Mouse (Mus musculus) lung, postnatal 4 days (tissue): ENCODE results near the gene Prpsap1.

Source experiments
- DNase-seq, 2 experiments: peaks; one replicate each; pipeline ENCODE4 v3.0.0; 2021

Prpsap1 gene

DNA sequence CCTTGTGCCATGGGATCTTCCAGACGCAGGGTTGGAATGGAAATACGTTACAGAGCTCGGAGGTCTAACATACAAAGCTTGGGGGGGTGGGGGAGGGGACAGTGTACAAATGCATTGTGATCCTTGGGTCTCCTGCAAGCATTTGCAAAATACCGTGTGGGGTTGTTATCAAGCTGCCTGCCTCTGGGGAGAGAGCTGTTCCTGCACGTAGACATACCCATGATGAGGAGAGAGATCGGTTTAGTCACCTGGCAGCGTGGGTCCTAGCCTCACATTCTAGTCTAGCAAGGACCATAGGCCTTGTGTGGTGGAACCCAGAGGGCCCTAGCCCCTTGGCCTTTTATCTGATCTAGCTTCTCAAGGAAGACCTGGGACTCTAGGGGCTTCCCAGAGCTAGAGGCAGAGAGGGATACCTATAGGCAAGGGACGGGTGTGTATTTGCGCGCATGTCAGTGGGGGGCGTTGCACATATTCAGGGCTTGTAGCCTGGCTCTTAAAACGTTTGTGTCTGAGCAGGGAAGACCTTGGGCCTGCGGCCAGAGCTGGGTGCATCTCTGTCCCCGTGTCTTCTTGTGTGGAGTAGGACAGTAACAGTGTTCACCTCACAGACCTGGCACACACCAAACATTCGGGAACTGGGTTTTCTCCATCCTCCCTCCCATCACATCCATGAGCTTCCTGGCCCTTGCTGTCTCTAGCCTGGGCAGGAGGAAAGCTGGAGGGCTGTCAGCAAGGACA lies 51.7 kb downstream of the Prpsap1 start:
- no peak for DNase-seq

DNA sequence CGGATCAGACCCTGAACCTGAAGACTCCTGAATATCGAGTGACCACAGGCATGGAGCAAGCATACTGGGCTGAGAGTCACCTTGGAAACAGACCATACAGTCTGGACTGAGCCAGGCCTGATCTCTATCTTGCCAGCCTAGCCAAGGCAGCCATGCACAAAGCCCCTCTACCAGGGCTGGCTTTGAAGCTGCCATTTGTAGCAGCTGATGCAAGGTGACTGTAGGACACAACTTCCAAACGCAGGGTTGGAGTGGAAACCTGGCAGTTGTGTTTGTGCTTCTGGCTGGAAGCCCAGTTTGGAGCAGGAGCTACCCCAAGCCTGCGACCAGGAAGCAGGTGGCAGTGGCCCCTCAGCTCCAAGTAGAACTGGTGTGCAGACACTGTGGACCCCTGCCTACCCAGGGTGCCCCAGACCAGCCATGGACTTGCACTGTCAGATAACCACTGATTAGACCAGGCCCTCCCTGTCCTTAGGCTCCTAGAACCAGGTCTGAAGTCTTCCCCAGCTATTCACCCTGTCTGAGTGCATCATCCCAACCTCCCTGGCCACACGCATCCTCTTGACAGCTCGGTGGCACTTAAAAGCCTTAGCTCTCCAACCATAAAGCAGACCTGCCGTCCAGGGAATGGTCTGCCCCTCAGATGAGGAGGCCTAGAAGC lies 53.5 kb downstream of the Prpsap1 start:
- DNase-seq: peak; percentile 41 to 47

GRCm38 (mm10) chr11:116439269-116440240 lies 54.4 kb downstream of the Prpsap1 start:
- peak in 1 of 2 experiments; percentile 11 for DNase-seq

- no peak for DNase-seq
Measured at GRCm38 (mm10) chr11:116437541-116437940, 56.5 kb downstream of the Prpsap1 start.

DNA sequence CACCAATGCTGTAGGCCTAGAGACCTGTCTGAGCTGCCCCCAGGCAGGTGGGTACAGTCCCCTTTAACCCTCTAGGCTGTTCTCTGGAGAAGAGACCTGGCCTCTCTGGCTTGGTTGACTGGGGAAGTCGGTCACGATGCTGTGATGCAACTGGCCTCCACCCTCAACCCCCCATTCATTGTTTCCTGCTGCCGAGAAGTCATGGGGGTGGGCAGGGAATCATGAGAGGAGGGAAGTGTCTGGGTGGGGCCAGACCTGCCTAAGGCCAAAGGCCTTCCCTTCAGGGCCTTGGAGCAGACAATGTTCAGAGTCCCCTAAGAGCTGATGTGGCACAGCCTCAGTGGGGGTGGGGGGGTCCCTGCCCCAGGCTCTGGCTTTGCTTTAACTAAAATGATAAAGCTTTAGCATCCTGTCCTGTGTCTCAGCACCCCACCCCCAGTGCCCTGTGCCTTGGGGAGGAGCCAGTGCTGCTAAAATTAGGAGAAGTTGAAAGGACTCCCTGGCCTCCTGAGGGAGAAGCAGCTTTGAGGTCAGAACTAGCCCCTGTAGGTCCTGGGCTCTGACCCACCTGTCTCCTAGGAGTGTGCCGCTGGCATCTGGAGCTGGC lies 57.2 kb downstream of the Prpsap1 start:
- DNase-seq: peak; percentile 76

DNA sequence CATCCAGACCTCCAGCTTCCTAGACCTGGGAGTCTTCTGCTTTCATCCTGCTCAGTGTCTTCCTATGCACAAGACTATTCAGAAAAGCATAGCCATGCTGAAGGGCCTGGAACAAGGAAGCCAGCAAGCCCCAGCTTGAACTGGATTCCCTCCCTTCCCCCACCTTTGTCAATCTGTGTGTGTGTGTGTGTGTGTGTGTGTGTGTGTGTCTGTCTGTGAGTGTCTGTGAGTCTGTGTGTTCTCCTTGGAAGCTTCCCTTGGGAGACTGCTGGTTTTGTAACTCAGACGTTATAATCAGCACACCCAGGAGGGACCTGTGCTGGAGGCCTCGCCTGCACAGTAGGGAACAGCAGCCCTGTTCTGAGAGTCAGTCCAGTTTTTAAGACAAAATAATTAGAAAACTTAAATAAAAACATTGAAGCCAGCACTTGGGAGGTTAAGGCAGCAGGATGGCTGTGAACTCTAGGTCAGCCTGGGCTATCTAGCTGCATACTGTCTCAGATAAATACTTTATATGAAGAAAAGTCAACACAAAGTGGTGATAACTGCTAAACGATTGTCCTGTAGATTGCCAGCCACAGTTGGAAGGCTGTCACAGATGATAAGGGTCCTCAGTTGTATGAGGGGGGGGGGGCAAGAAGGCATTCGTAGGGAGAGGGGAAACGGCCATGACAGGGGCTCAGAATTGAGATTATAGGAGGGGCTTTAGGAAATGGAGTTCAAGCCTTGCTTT lies 57.8 kb downstream of the Prpsap1 start:
- DNase-seq: no peak

GRCm38 (mm10) chr11:116434967-116435752 lies 58.8 kb downstream of the Prpsap1 start:
- no peak for DNase-seq

DNA sequence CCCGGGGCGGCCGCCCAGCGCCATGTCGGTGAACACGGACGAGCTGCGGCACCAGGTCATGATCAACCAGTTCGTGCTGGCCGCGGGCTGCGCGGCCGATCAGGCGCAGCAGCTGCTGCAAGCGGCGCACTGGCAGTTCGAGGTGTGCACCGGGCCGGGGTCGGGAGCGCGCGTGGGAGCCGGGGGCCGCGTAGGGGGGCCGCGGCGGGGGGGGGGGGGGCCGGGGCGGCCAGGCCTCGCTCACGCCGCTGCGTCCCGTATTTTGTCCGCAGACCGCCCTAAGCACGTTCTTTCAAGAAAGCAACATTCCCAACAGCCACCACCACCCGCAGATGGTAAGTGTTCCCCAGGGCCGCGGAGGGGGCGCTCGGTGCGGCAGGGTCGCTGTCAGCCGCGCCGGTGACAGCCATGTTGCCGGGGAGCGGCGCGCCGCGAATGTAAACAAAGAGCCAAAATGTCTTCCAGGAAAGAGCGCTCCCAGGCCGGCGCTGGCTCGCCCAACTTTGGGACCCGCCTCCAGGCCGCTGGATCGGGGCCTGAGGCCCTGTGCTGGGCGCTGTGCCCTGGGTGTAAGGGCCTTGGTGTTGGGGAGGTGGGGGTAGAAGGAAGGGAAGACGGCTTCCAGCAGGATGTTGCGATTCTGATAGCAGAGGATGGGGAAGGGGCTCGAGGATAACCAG lies 59.6 kb downstream of the Prpsap1 start:
- peak; percentile 86 to 88 for DNase-seq

DNA sequence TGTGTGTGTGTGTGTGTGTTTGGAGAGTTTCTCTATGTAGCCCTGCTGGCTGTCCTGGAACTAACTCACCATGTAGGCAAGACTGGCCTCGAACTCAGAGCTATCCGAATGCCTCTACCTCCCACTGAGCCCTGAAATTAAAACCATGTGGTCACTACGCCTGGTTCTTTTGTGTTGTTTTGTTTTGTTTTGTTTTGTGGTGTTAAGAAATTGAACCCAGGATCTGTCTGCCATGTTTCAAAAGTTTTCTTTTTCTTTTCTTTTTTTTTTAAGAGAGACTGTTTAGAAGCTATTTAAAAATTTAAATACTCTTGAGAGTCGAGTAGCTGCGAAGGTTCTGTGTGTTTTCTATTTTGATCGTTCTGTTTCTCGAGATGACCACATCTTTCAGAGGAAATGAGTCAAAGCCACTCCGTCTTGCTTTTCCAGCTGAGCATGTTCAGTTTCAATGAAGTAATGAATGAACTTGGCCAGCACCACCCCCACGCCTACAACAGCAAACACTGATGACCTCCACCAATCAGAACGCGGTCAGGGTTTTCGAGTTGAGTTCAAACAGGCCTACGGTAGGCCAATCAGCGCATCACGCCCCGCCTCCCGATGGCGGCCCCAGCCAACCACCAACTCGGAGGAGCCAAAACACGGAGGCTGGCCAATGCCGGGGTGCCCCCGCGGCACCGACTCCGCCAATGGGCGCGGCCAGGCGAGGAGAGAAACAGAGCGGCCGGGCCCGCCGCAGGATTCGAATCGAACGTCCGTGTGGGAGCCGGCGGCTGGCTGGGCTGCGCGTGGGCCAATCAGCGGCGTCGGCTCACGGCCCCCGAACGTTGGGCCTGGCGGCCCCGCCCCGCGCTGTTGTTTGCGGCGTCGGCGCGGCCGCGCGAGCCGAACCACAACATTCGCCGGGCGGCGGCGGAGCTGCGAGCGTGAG lies 60.4 kb downstream of the Prpsap1 start, which contains the start of gene Ubald2:
TSS of gene Ubald2 (plus strand) at position 739 of the 931 bp plus-strand sequence.
- DNase-seq: peak; percentile 99 to 100

DNA sequence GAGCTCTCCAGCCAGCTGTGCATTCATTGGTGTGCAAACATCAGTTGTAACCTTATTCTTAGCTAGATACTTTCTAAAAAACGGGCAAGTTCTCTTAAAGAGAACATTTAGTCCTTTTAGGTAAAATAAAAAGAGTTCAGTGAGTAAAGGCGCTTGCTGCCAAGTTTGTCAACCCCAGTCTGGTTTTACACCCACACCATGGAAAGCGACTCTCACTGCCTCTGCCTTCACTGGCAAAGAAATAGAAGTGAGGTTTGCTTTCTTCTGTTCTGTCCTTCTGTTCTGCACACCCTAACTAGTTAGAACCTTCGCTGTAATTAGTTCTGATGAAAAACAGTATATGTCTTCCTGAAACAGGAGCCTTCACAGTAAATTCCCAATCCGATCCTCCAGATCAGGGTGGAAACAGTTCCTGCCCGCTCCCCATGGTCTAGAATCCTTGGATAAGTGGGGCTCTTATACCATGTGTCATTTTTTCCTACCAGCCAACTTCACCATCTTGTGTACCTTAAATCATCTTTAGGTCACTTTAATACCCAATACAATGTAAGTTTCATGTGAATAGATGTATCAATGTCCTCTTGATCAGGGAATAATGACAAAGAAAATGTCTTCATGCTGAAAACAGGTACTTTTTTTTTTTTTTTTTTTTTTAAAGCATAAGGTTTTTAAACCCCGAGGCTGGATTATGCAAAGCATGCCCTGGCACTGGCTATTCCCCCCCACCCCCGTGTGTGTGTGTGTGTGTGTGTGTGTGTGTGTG lies 61.2 kb downstream of the Prpsap1 start:
- DNase-seq: no peak

DNA sequence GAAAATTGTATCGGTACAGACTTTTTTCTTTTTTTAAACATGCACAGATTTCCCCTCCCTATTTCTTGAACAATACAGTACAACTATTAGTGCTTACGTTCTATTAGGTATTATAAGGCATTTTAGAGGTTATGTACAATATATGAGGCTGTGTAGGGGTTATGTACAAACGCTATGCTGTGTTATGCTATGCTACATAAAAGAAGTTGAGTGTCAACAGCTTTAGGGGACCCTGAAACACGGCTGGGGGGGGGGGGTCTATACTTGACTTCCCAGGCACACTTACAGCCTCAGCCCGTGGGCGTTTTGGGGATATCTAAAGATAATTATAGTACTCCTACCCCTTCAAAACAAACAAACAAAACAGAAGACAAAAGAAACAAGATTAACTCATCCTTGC lies 61.9 kb downstream of the Prpsap1 start:
- DNase-seq: no peak

GRCm38 (mm10) chr11:116431428-116432077 lies 62.4 kb downstream of the Prpsap1 start:
- no peak for DNase-seq

- no peak for DNase-seq
Measured at GRCm38 (mm10) chr11:116430723-116431427, 63.1 kb downstream of the Prpsap1 start.

DNA sequence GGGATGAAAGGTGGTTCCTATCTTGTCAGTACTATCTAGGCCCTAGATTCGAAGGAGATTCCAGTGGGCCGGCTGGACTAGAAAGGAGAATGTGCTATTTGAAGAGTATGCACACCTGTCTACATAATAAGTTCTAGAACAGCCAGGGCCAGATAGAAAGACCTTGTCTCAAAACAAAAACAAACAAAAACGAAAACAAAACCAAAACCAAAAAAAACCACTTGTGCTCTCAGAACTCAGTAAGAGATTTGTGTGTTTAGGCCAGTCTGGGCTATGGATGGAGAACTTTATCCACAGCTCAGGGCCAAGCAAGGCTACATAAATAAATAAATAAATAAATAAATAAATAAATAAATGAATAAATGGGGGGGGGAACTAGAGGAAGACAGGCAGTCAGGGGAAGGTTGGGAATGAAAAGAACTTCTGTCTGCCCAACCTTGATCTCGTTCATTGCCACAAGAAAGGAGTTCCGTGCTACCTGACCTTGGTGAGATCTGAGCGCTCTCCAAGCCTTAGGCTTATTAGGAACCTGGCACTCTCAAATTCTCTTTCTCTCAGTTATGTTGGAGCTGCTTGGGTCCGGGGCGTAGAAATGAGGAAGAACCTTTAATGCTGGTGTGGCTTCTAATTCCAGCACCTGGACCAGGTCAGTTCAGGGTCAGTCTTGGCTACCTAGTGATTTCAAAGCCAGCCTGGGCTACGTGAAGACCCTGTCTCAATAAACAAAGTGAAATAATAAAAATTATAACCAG lies 64.0 kb downstream of the Prpsap1 start:
- no peak for DNase-seq

GRCm38 (mm10) chr11:116428872-116429859 lies 64.8 kb downstream of the Prpsap1 start:
- DNase-seq: peak in 1 of 2 experiments; percentile 13
